Mouse (Mus musculus): ENCODE results near the gene C1s1.

DNA sequence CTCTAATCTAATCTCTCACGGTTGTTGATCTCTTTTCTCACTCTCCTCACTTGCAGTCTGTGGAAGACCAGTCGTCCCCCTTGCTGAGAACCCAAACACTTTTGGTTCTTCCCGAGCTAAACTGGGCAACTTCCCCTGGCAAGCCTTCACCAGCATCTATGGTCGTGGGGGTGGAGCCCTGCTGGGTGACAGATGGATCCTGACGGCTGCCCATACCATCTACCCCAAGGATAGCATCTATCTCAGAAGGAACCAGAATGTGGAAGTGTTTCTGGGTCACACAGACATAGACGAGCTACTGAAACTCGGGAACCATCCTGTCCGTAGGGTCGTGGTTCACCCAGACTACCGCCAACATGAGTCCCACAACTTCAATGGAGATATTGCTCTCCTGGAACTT lies 33.9 kb downstream of the C1s1 start:
- TF ChIP-seq CTCF (IDR thresholded peaks at IDR 0.05; ENCODE audit: low read depth), result no peak
- TF ChIP-seq EP300 (optimal IDR thresholded peaks at IDR 0.05), result no peak
